Mouse (Mus musculus): ENCODE measurements around the gene Rnf126. TPM values are rescaled to one million over a fixed set of nuclear protein-coding genes. Genes with fewer than 3 reads are reported as not detected.
A peak's percentile ranks its signal among the peaks of the same experiment; 100 is the strongest.

Rnf126 gene
- total RNA-seq, 2 experiments from 2014 or later = 18.4 to 55.6 TPM

DNA sequence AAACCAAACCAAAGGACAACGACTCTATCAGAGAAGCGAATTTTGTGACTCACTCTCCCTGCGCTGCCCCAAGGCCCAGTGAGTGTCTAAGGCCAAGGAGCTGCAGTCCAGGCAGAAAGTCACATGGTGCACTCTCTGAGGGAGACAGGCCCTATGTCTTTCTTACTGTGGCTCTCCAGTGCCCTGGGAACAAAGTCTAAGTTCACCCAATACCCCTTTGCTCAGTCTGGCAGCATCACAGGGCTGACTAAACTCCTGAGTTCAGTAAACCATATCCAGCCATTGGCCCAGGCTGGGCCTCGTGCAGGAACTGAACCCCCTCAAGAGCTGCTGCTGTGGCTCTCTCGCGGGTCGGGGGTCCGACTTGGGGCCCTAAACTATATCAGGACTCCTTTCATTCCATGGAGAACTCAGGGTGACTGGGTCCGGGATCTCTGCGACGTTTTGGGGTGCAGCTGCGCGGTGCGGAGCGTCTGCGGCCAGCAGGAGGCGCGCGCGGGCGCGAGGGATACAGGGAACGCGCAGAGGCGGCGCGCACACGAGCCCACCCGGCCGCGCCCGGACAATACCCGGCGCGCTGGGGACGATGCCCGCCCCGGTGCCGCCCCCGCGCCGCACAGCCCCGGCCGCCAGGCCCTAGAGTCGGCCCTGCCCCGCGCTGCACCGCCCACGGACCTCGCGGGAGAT is 26.4 kb upstream of the Rnf126 start, which contains the start of gene Palm:
Palm (plus strand) TSS at position 522 of the 687 bp plus-strand sequence.
- peak; percentile 54 for ATAC-seq (replicated peaks; ENCODE audit: poor library complexity)

DNA sequence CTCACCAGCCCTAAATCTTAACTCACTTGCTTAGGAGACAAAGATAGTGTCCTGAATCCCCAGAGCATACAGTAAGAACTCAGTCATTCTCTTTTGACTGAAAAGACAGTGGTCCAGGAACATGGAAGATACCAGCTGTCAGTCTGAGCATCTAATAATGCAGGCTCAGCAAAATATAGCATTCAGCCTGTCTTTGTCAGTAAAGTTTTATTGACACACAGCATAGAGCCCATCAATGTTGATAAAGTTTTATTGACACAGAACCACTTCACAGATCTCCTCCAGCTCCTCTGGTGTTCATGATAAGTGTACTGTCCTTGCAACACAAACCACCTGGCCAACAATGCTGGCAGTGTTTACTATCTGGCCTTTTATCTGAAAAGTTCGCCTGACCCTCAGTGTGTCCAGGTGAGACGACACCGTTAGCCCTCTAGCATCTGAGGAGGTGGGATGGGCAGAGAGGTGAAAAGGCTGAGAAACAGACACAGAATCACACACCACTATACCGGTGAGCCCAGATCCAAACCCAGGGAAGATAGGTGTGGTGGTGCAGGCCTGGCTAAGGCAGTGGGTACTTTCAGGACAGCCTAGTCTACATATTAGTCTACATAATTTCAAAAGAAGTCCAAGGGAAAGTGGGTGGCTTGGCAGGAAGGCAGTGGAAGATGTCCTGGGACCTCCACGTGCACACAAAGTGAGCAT is 25.7 kb upstream of the Rnf126 start:
- no peak for ATAC-seq (replicated peaks; ENCODE audit: poor library complexity)

DNA sequence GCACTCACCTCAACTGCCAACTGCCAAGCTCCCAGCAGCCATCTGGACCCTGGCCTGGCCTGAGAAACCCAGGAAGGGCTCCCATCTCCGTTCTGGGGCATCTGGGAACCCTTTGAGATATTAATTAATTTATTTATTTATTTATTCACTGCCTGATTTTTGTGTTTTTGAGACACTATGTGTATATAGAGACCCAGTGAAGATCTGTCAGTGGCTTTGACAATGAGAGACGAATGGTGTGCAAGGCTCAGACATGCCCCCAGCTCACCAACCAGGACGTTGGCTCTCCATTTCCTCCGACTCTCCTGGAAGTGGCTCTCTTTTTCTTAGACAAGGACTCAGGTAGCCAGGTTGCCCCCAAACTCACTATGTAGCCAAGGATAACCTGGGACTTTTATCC is 24.1 kb upstream of the Rnf126 start, which contains the start of gene Prss57:
Prss57 (minus strand) TSS at position 101 of the 400 bp plus-strand sequence.
- ATAC-seq (replicated peaks; ENCODE audit: poor library complexity) = no peak; the same call in 1 of the 2 replicates

DNA sequence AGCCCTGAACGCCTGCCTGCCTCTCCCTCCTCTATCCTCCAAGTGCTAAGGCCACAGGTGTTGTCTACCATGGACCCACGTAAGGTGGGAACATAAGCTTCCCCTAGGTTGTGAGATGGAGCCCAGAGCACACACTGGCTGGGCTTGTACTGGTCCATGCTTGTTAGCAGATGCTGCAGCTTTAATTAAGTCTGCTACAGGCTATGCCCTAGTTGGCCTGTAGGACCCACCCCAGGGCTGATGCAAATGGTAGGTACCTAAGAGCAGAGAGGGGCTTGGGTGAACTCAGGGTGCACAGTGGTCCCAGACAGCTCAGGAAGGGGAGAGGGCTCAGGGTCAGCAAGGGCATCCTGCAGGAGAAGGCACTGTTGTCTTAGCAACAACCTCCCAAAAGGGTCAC is 22.8 kb upstream of the Rnf126 start:
- ATAC-seq (replicated peaks; ENCODE audit: poor library complexity) = no peak

DNA sequence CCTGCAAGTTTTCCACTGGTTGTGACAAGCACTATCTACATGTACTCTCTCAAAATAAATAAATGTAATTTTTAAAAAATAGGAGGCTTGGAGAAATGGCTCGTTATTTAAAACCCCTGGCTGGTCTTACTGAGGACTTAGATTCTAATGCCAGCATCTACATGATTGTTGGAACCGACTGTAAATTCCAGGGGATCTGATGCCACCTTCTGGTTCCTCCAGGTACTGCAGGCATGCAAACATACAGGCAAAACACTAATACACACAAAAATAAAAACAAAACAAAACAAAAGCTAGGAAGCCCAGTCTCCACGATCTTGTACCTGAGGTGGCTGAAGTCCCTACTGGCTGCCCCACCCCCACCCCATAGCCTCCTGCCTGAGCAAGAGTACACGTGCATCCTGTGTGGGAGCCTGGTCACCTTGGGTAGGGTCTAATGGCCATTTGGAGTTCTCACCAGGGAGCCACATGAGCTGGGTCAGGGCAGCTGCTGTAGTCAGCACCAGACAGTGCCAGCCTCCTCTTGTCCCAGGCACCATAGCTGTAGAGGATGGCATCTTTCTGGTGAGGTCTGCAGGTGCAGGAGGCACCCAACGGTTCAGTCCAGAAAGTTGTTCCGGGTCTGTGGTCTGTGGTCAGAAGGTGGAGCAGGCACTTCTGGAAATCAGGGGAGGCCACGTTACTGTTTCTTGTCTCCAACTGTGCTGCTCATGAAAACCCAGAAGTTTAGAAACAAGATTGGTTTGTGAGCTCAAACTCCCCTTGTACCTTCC is 21.8 kb upstream of the Rnf126 start:
- ATAC-seq (replicated peaks; ENCODE audit: poor library complexity) = peak; percentile 57

DNA sequence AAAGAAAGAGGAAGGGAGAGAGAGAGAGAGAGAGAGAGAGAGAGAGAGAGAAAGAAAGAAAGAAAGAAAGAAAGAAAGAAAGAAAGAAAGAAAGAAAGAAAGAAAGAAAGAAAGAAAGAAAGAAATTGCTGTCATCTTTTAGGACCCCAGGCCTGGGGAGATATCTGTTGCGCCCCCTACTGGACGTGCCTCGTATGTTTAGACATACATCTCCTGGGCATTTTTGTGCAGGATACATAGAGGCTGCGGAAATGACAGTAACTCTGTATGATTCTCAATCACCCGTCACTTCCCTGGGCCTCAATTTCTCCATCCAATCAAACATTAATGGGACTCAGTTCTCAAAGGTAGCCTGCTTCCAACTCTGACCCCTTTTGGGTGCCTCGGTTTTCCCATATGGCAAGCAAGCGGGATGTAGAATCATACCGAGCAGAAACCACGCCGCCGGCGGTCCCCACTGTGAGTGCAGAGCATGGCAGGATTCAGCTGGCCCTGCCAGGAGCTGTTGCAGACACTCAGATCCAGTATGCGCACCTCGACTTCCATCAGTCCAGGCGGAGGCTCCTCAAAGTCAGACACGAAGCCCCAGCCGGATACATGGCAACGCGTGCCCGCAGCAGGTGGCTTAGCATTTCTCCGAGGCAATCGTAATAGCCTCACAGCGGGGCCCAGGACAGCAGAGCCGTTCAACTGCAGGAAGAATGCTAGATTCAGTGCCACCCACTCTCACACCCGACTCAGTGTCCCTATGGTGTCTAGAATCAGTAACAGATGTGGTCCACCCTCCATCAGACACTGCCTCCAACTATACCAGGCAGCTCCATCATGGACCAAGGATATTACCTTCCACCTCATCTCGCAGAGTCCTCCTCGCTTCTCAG is 17.4 kb upstream of the Rnf126 start:
- ATAC-seq (replicated peaks; ENCODE audit: poor library complexity) = no peak

DNA sequence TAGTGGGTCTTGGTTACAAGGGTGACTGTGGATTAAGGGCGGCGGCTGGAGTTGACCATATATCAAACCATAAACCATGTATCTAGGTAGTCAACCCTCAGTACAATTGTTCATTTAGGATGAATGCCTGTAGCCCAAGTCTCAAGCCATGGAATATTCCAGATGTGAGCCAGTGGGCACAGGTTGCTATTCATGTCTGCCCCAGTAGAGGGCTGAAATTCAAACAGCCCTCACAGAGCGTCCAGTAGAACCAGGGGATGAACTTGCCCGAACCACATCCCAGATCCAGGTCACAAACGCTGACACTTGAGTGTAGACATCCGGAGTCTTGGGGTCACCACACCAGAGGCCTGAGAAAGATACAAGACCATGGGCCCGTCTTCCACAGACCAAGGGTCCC is 16.3 kb upstream of the Rnf126 start:
- ATAC-seq (replicated peaks; ENCODE audit: poor library complexity) = no peak

DNA sequence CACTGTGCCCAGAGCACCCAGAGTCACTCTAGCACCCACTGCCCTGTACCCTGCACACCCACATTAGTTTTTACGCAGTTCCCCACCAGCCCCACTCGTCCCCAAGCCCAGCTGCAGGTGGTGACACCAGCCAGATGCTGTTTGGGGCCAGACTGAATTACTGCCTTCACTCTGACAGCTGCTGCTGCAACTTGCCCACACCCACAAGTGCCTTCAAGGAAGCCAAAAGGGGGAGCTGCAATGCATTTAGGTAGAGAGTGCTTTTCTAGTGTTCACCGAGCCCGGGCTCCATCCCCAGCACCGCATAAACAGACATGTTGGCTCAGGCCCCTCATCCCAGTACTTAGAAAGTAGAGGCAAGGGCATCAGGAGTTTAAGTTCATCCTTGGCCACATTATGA is 15.2 kb upstream of the Rnf126 start:
- no peak for ATAC-seq (replicated peaks; ENCODE audit: poor library complexity)

DNA sequence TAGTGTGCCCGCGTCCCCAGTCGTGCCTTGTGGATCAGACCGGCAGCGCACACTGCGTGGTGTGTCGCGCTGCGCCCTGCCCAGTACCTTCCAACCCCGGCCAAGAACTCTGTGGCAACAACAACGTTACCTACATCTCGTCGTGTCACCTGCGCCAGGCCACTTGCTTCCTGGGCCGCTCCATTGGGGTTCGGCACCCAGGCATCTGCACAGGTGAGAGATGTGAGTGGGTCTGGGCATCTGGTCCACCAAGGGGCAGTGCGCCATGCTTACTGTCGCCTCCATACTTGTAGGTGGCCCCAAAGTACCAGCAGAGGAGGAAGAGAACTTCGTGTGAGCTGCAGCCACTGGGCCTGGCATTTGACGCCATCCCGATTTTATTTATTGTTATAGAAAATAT is 14.4 kb upstream of the Rnf126 start:
- ATAC-seq (replicated peaks; ENCODE audit: poor library complexity) = 0 out of 2 replicates have a peak, but pooled peaks have one; percentile 0

DNA sequence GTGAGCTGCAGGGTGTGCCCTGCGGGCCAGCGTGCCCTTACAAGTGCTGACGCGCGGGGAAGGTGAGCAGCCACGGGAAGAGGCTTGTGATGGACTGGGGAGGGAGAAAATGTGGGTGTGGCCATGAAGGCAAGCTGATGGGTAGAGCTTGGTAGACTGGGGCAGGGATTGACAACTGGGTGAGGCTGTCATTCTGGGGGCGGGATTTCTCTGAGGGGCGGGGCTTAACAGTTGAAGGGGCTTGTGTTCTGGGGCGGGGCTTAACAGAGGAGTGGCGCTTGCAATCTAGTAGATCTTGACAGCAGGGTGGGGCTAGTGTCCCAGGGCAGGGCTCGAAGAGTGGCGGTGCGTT is 13.9 kb upstream of the Rnf126 start:
- peak; percentile 61 for ATAC-seq (replicated peaks; ENCODE audit: poor library complexity)

DNA sequence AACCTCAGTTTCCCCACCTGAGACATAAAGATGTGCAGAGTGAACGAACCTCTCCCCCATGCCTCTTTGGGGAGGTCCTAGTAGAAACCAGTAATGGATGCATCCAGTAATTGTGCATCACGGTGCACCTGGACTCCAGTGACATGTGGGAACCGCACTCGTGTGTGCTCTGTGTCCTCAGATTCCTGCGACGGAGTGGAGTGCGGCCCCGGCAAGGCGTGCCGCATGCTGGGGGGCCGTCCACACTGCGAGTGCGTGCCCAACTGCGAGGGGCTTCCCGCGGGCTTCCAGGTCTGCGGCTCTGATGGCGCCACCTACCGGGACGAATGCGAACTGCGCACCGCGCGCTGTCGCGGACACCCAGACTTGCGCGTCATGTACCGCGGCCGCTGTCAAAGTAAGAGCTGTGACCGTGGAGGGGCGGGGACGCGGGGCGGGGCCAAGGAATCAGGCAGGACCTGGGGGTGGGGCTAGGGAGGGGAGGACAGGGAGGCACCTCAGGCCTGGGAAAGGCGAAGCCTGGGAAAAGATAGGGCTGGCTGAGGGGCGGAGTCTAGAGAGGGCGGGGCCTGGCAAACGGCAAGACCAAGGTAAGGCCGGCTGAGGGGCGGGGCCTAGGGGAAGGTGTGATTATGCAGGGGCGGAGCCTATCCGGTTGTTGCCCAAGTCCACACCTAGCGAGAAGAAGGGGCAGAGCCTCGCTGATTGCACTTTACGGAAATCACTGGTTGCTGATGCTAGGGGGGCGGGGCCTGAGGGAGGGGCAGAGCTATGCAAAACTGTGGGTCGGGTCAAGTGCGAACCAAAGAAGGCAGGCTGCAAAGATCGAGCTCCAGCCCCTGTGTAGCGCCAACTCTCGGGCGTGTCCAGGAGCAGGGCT is 13.3 kb upstream of the Rnf126 start:
- peak; percentile 71 for ATAC-seq (replicated peaks; ENCODE audit: poor library complexity)

DNA sequence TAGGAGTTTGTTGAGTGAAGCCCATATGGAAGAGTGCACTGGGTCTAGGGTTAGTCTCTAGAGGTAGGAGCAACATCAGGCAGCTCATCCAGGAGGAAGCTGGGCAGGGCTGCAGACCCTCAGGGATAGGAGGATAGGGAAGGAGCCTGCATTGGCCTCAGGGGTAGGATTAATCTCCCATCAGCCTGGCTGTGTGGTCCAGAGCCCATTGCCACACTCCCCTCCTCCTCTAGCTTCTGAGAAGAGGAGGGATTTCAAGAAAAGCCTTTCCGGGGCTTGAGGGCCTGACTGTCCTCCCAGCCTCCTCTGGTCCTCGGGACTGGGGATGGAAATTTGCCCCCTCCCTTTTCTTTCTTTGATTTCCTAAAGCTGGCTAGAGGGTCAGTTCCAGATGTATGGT is 12.4 kb upstream of the Rnf126 start:
- no peak for ATAC-seq (replicated peaks; ENCODE audit: poor library complexity)

DNA sequence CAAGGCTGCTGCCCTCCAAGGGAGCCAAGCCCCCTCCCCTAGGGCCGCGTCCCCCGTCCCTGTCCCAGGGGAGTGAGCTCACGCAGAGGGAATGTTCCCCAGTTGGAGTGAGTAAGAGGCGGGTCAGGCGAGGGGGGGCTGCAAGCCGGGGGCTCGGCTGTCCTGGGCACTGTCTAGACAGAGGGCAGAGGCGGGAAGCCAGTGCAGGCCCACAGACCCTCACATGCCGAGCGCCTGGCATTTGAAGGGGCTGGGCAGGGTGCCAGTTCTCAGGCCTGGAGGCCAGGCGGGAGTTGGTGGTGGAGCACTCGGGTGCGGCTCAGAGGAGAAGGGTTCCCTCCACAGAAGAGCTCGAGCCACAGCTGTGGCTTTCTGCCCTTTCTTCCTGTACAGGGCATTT is 11.3 kb upstream of the Rnf126 start:
- ATAC-seq (replicated peaks; ENCODE audit: poor library complexity) = no peak

DNA sequence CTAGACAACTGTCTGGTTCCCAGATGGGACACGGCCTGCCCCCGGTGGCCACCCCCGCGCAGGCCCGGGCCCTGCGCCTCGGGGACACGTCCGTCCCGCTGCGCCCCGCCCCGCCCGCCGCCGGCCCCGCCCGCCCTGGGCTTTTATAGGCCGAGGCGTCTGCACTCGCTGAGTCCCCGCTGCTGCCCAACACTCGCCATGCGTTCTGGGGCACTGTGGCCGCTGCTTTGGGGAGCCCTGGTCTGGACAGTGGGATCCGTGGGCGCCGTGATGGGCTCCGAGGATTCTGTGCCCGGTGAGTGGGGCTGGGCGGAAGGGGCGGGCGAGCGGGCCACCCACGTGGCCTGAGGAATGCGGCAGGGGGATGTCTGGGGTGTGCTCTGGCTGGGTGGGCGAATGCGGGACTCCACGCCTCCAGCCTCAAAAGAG is 10.4 kb upstream of the Rnf126 start, which contains the start of gene Fstl3:
Fstl3 (plus strand) TSS at position 170 of the 429 bp plus-strand sequence.
- ATAC-seq (replicated peaks; ENCODE audit: poor library complexity) = no peak

DNA sequence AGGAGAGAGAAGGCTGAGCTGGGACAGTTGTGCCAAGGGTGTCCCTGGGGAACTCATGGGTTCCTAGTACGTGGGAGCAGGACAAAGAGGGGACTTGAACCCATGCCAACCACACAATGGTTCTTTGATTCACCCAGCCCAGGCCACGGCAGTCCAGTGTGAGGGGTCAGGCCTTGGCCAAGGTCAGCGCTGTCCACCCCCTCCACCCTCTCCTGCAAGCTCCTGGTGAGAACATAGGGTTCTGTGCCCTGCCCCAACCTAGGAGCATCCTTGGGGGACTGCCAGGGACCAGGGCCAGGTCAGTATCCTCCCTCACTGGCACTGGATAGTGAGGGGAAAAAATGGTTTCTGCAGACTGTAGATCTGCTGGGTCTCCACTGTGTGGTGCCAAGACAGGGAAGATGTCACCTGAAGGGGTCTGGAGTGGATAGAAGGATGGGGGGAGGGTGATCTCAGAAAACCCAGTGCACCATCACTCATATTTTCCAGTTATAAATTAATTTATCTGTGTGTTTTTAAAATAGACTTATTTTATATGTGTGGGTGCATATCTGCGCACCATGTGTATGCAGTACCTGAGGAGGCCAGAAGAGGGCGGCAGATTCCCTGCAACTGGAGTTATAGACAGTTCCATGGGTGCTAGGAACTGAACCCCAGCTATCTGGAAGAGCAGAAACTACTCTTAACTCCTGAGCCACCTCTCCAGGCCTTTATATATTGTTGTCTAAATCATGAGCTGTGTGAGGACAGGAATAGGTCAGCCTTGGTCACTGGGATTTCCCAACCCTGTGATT is 7.9 kb upstream of the Rnf126 start:
- ATAC-seq (replicated peaks; ENCODE audit: poor library complexity) = no peak

DNA sequence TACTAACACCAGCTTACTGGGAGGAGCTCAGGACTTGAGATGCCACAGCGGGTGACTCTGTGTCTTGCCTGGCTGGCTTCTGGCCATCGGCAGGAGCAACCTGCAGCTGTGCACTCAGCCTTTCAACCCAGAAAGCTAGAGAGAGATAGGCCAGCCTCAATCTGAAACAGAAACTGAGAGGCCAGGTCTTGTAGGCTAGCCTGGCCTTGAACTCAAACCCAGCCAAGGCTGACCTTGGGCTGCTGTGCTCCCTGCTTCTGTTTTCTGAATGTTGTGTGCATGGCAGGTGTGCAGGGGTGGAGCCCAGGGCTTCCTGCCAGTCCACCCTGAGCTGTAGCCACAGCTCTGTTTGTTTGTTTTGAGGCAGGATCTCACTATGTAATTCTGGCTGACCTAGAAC is 6.5 kb upstream of the Rnf126 start:
- no peak for ATAC-seq (replicated peaks; ENCODE audit: poor library complexity)

DNA sequence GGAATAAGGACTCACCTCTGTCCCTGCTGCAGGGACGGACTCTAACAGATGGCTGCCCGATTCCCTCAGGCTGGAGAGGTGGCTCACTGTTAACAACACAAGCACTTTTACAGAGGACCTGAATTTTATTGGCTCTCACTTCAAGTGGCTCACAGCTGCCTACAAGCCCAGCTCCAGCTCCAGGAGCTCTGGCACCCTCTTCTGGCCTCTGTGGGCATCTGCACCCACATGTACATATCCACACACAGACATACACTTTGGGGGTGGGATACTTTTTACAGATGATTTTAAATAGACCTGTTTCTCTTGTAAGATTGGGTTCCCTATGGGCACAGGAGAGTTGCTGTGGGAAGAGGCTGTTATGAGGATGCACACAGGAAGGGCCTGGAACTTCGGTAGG is 5.6 kb upstream of the Rnf126 start:
- ATAC-seq (replicated peaks; ENCODE audit: poor library complexity) = no peak

DNA sequence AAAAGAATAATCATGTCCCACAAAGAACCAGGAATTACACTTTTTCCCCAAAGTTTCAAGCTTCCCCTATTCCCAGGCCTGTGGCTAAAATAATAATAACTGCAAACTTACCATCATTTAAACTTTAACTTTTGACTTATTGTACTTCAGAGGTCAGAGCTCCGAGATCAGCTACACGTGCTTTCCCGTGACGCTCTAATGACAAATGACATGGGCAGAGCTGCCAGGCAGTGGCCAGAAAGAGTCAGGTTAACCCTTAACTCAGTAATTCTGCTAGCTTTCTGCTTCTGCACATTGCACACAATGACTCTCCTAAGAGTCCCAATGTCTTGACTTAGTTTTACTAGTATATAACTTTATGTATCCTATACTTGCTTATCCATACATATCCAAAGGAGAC is 2.6 kb upstream of the Rnf126 start:
- ATAC-seq (replicated peaks; ENCODE audit: poor library complexity) = no peak

DNA sequence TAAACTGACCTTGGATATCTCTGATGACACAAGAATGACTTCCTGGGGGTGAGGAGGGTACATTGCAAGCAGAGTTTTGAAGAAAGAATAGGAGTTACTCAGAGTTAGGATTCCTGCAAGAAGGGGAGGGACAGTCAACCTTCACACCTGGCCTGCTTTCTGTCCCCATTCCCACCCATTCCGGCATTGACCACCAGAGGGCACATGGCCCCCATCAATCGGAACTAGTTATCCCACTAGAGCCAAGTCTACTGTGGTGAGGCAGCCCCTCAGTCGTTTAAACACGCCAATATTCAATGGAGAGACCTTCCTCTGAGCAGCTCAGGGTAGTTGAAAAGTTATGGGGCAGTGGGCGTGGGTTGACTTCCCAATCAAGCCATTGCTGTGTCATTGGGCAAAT is 1.6 kb upstream of the Rnf126 start:
- peak; percentile 48 for ATAC-seq (replicated peaks; ENCODE audit: poor library complexity)
